8 mouse cellular contexts compared by ENCODE assay signal in genomic region chr6:39256304-39257103, GRCm38 (mm10). TPM values are rescaled to one million over a fixed set of nuclear protein-coding genes. Genes with fewer than 3 reads are reported as not detected.
DNase-seq lines count a peak whose midpoint lies in the region; ATAC-seq and TF ChIP-seq lines count a peak whose summit lies in the region.

No protein-coding gene starts in this region.

- H3K36me3 ChIP-seq in intestine, embryonic 14.5 days (ENCODE audit: control insufficient read depth, insufficient read depth, low read length), result no peaks in the 10 kb centered on the region
- no peaks in the 10 kb centered on the region for H3K36me3 ChIP-seq in limb, embryonic 10.5 days
- no peaks in the 10 kb centered on the region for H3K36me3 ChIP-seq in splenic B cell, adult 2 months (ENCODE audit: control insufficient read depth, insufficient read depth, low read length, poor library complexity, severe bottlenecking)

- DNase-seq in embryo, embryonic 11 days, result peak; percentile 92
- DNase-seq in heart, adult 11 months, result peak; percentile 98
- DNase-seq in intestine, embryonic 14.5 days (ENCODE audit: low spot score), result peak; percentile 84
- peak; percentile 89 for DNase-seq in limb, embryonic 10.5 days (ENCODE audit: low spot score)
- peak; percentile 84 for DNase-seq in mesoderm, embryonic 11.5 days (ENCODE audit: low read depth, low spot score)
- DNase-seq in splenic B cell, adult 2 months (ENCODE audit: low read depth, low spot score), result peak; percentile 44

- peaks cover 25% of the 10 kb centered on the region for H3K4me1 ChIP-seq in bone marrow macrophage, adult 2 months (ENCODE audit: control insufficient read depth, insufficient read depth, low read length)
- H3K4me1 ChIP-seq in intestine, embryonic 14.5 days (replicated peaks; ENCODE audit: control insufficient read depth, insufficient read depth, low read length), result peaks cover 3% of the 10 kb centered on the region; the same call in 1 of the 2 replicates
- H3K4me1 ChIP-seq in limb, embryonic 10.5 days, result peaks cover 28% of the 10 kb centered on the region

- peak; percentile 81 for ATAC-seq in intestine, embryonic 14.5 days (replicated peaks; ENCODE audit: low FRiP score, low TSS enrichment, low read depth)
- ATAC-seq in erythroblast, adult 5-6 weeks (replicated peaks; ENCODE audit: low FRiP score, poor library complexity, severe bottlenecking), result no peak

- H3K27me3 ChIP-seq in intestine, embryonic 14.5 days (replicated peaks; ENCODE audit: control insufficient read depth, insufficient read depth, low read length), result 0 out of 2 replicates have a peak, but pooled peaks cover 7% of the 10 kb centered on the region
- H3K27me3 ChIP-seq in limb, embryonic 10.5 days (ENCODE audit: low read depth, poor library complexity, severe bottlenecking), result peaks cover 25% of the 10 kb centered on the region
- no peaks in the 10 kb centered on the region for H3K27me3 ChIP-seq in splenic B cell, adult 2 months (ENCODE audit: control insufficient read depth, insufficient read depth, low read length, poor library complexity, severe bottlenecking)

- no peak overlapping the region for H3K27ac ChIP-seq in bone marrow macrophage, adult 2 months (ENCODE audit: insufficient read depth, low read depth, low read length)
- H3K27ac ChIP-seq in intestine, embryonic 14.5 days (ENCODE audit: low read depth), result peak overlapping the region; percentile 28; the same call in 1 of the 2 replicates
- H3K27ac ChIP-seq in limb, embryonic 10.5 days, result peak overlapping the region; percentile 90

- peak overlapping the region; percentile 53 for H3K9ac ChIP-seq in intestine, embryonic 14.5 days (ENCODE audit: low read length)

- peak overlapping the region; percentile 58 for H3K4me3 ChIP-seq in bone marrow macrophage, adult 2 months (ENCODE audit: insufficient read depth, low read length)
- H3K4me3 ChIP-seq in intestine, embryonic 14.5 days (ENCODE audit: low read depth, low read length), result peak overlapping the region; percentile 42
- H3K4me3 ChIP-seq in limb, embryonic 10.5 days, result peak overlapping the region; percentile 60

- no peak for TF ChIP-seq POLR2A in bone marrow macrophage, adult 2 months (IDR thresholded peaks at IDR 0.05; ENCODE audit: borderline replicate concordance, low read depth, low read length)

- H3K4me2 ChIP-seq in intestine, embryonic 14.5 days (ENCODE audit: low read length), result peak overlapping the region; percentile 96

- 3% methylated on average over 48 of the region's 48 CpGs for WGBS in intestine, embryonic 14.5 days
- WGBS in limb, embryonic 10.5 days, result 2% methylated on average over 48 of the region's 48 CpGs

- no peaks in the 10 kb centered on the region for H3K9me3 ChIP-seq in intestine, embryonic 14.5 days (ENCODE audit: control insufficient read depth, low read length)
- H3K9me3 ChIP-seq in limb, embryonic 10.5 days (replicated peaks), result no peaks in the 10 kb centered on the region

- no peak for TF ChIP-seq CTCF in bone marrow macrophage, adult 2 months (IDR thresholded peaks at IDR 0.05; ENCODE audit: low read depth, low read length)

RNA-seq across cellular contexts. Expression of gene Kdm7a, which starts 49.9 kb away (rescaled TPM):
- polyA plus RNA-seq in bone marrow macrophage, adult 2 months (2012; ENCODE audit: insufficient read depth, insufficient read length, missing spikeins), result 26.3 and 29.3 TPM in 2 replicates
- 5.7 and 6.2 TPM in 2 replicates for polyA plus RNA-seq in intestine, embryonic 14.5 days (2014; fragmentation: Nextera tagmentation; extraction: Ambion mirVana)
- 8.1 and 9.3 TPM in 2 replicates for polyA plus RNA-seq in limb, embryonic 10.5 days (2016; fragmentation: Nextera tagmentation; extraction: Ambion mirVana)
- 103 and 107 TPM in 2 replicates for total RNA-seq in erythroblast, adult 5-6 weeks (2015; ENCODE audit: low replicate concordance)
- 216 and 235 TPM in 2 replicates for total RNA-seq in erythroblast, adult 5-6 weeks (2017; ENCODE audit: low replicate concordance)

Comparison
In these comparisons a context has a peak if more than half of its experiments do, and no peak if none do; other contexts are left out.
1. DNase-seq: peak in every context shown above with its lines; median percentile 98 in heart, adult 11 months; 92 in embryo, embryonic 11 days; 89 in limb, embryonic 10.5 days; 84 in intestine, embryonic 14.5 days; 84 in mesoderm, embryonic 11.5 days; 44 in splenic B cell, adult 2 months.